Comparison of ENCODE assay signal across 17 mouse cellular contexts in the genomic region with DNA sequence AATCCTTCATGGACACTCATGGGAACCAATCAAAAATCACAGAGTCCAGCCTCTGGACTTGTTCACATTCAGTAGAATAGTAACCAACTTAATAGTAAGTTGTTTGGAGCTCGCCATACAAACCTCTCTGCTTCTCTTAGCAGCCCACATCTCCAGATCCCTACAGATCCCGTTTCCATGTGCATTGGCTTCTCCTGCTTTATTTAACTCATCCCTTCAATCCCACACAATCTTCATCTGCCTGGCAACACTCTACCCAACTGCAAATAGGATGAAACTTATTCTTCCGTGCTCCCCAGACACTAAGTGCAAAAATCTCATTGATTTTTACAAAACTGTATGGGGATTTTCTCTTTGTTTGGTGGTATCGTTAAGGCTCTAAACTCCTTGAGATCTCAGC.
"Had no signal": no experiment of that assay in that cellular context is flagged by ENCODE, and none has a peak within 500 bp of the region (broad histone marks: within the 10 kb centered on the region; RNA-seq: fewer than 3 reads in every experiment).

No protein-coding gene starts in this region.

- DNase-seq: gastrocnemius, adult 2 months; gastrocnemius, postnatal 10 days; gastrocnemius, postnatal 36 days; heart, adult 11 months; heart, adult 2 months; heart, postnatal 14 days; heart, postnatal 36 days; kidney, adult 11 months; kidney, adult 2 months; kidney, adult 9 months; kidney, postnatal 14 days; kidney, postnatal 36 days; layer of hippocampus, adult 9-11 months; layer of hippocampus, postnatal 36 days; left cerebral cortex, postnatal 4 days had no signal

- ATAC-seq: hindbrain, postnatal 0 days; intestine, embryonic 16.5 days had no signal
